Mouse (Mus musculus) neural tube, embryonic 13.5 days (tissue): ENCODE results near the gene Ing2. TPM values are rescaled to one million over a fixed set of nuclear protein-coding genes. Genes with fewer than 3 reads are reported as not detected.

Source experiments
- ATAC-seq: fragments of 200-750 bp; cut with Nextera tagmentation; 2 replicates; pipeline ENCODE4 v1.8.0; 2017; ENCODE audit warnings: low read depth, mild to moderate bottlenecking, moderate TSS enrichment, moderate library complexity
- H3K27ac ChIP-seq: fragments of 300-500 bp; sonication (generic); replicated peaks from 2 replicates; pipeline ENCODE4 v1.5.1; 2015; ENCODE audit warnings: moderate library complexity, mild to moderate bottlenecking, inconsistent platforms
- H3K27me3 ChIP-seq: fragments of 300-500 bp; sonication (generic); 2 replicates; pipeline ENCODE4 v1.6.1; 2015; ENCODE audit warnings: mild to moderate bottlenecking, inconsistent platforms
- H3K36me3 ChIP-seq: fragments of 300-500 bp; sonication (generic); 2 replicates; pipeline ENCODE4 v1.6.1; 2015; ENCODE audit warnings: mild to moderate bottlenecking, inconsistent platforms
- H3K4me1 ChIP-seq: fragments of 300-500 bp; sonication (generic); replicated peaks from 2 replicates; pipeline ENCODE4 v1.6.1; 2015; ENCODE audit warnings: inconsistent platforms
- H3K4me2 ChIP-seq: fragments of 300-500 bp; sonication (generic); 2 replicates; pipeline ENCODE4 v1.6.1; 2015; ENCODE audit warnings: inconsistent platforms, mild to moderate bottlenecking, moderate library complexity
- H3K4me3 ChIP-seq: fragments of 300-500 bp; sonication (generic); 2 replicates; pipeline ENCODE4 v1.5.1; 2015; ENCODE audit warnings: mild to moderate bottlenecking, inconsistent platforms
- H3K9ac ChIP-seq: fragments of 300-500 bp; sonication (generic); 2 replicates; pipeline ENCODE4 v1.6.1; 2015; ENCODE audit warnings: moderate library complexity, mild to moderate bottlenecking, inconsistent platforms
- H3K9me3 ChIP-seq: fragments of 300-500 bp; sonication (generic); 2 replicates; pipeline ENCODE4 v1.6.1; 2016; ENCODE audit warnings: inconsistent platforms
- WGBS: fragments of 180-500 bp; shearing (Covaris S2); methylation state at CpG from one replicate; pipeline ENCODE4 v1.1.7; 2015; 5-methylcytosine and 5-hydroxymethylcytosine counted together
- polyA plus RNA-seq: library from polyadenylated mRNA; unstranded; fragments of >200 nt; fragmentation: Nextera tagmentation; extraction: Ambion mirVana; gene quantifications from 2 replicates; pipeline ENCODE4 v1.2.1, GENCODE M21; 2015

Ing2 gene
- 7.9 and 8.5 TPM in 2 replicates for polyA plus RNA-seq

- no peaks in the 10 kb centered on the region for H3K36me3 ChIP-seq
- no peaks in the 10 kb centered on the region for H3K27me3 ChIP-seq
- WGBS, result under 1% methylated on average over 91 of the region's 106 CpGs
- H3K4me2 ChIP-seq, result peak within 1 kb of the TSS; percentile 75
- no peaks in the 10 kb centered on the region for H3K9me3 ChIP-seq
- H3K27ac ChIP-seq, result peak within 1 kb of the TSS; percentile 95
- H3K4me3 ChIP-seq, result peak within 1 kb of the TSS; percentile 84
- peak within 1 kb of the TSS; percentile 89 for H3K9ac ChIP-seq
- ATAC-seq, result peak; percentile 91
- peaks cover 12% of the 10 kb centered on the region for H3K4me1 ChIP-seq
Observed at GRCm38 (mm10) chr8:47674777-47675710, at the start of gene Ing2. Ing2 (minus strand) TSS chr8:47675556.

- Histone ChIP-seq H3K4me3 (no peak overlapping the region), H3K9me3 (no peaks in the 10 kb centered on the region), H3K27me3 (0 out of 2 replicates have a peak, but pooled peaks cover 3% of the 10 kb centered on the region), H3K27ac (no peak overlapping the region), H3K9ac (no peak overlapping the region), H3K4me2 (no peak overlapping the region), H3K36me3 (no peaks in the 10 kb centered on the region), H3K4me1 (no peaks in the 10 kb centered on the region)
- WGBS, result 73% methylated on average over 4 of the region's 4 CpGs
- ATAC-seq, result no peak
Observed at GRCm38 (mm10) chr8:47721609-47722008, 46.3 kb upstream of the Ing2 start.

GRCm38 (mm10) chr8:47718641-47719040, 43.3 kb upstream of the Ing2 start:
- H3K9me3 ChIP-seq, result no peaks in the 10 kb centered on the region
- H3K4me3 ChIP-seq, result no peak overlapping the region
- H3K4me1 ChIP-seq, result peaks cover 7% of the 10 kb centered on the region
- ATAC-seq, result no peak
- H3K27me3 ChIP-seq, result 0 out of 2 replicates have a peak, but pooled peaks cover 3% of the 10 kb centered on the region
- H3K9ac ChIP-seq, result no peak overlapping the region
- no peaks in the 10 kb centered on the region for H3K36me3 ChIP-seq
- whole genome bisulfite sequencing, result 23% methylated on average over 11 of the region's 11 CpGs
- no peak overlapping the region for H3K27ac ChIP-seq
- no peak overlapping the region for H3K4me2 ChIP-seq

- H3K4me3 ChIP-seq, result peak within 1 kb of the TSS; percentile 100
- H3K9me3 ChIP-seq, result no peaks in the 10 kb centered on the region
- peak; percentile 94 for ATAC-seq
- peak within 1 kb of the TSS; percentile 91 for H3K9ac ChIP-seq
- H3K27me3 ChIP-seq, result 0 out of 2 replicates have a peak, but pooled peaks cover 2% of the 10 kb centered on the region
- WGBS, result under 1% methylated on average over 88 of the region's 114 CpGs
- H3K27ac ChIP-seq, result peak within 1 kb of the TSS; percentile 97
- H3K4me2 ChIP-seq, result peak within 1 kb of the TSS; percentile 84
- peaks cover 30% of the 10 kb centered on the region for H3K4me1 ChIP-seq
- H3K36me3 ChIP-seq, result peaks cover 16% of the 10 kb centered on the region
Observed at GRCm38 (mm10) chr8:47713761-47714745, 38.7 kb upstream of the Ing2 start, which contains the start of gene Cdkn2aip. Cdkn2aip (minus strand) TSS chr8:47713932.

GRCm38 (mm10) chr8:47713171-47713663, 37.9 kb upstream of the Ing2 start:
- Histone ChIP-seq H3K4me1 (peaks cover 35% of the 10 kb centered on the region), H3K9me3 (no peaks in the 10 kb centered on the region), H3K4me3 (peak overlapping the region; percentile 100), H3K27ac (peak overlapping the region; percentile 97), H3K27me3 (no peaks in the 10 kb centered on the region), H3K4me2 (peak overlapping the region; percentile 84), H3K36me3 (peaks cover 24% of the 10 kb centered on the region), H3K9ac (peak overlapping the region; percentile 91)
- WGBS, result under 1% methylated on average over 44 of the region's 44 CpGs
- peak; percentile 57 for ATAC-seq

- Histone ChIP-seq H3K9me3 (no peaks in the 10 kb centered on the region), H3K4me2 (no peak overlapping the region), H3K36me3 (peaks cover 49% of the 10 kb centered on the region), H3K27ac (no peak overlapping the region), H3K27me3 (no peaks in the 10 kb centered on the region), H3K9ac (no peak overlapping the region), H3K4me1 (peaks cover 29% of the 10 kb centered on the region), H3K4me3 (no peak overlapping the region)
- WGBS, result 81% methylated on average over 5 of the region's 5 CpGs
- no peak for ATAC-seq
Observed at GRCm38 (mm10) chr8:47708106-47708505, 32.8 kb upstream of the Ing2 start.

GRCm38 (mm10) chr8:47706746-47707145, 31.4 kb upstream of the Ing2 start:
- Histone ChIP-seq H3K4me1 (peaks cover 17% of the 10 kb centered on the region), H3K4me2 (no peak overlapping the region), H3K27ac (no peak overlapping the region), H3K27me3 (no peaks in the 10 kb centered on the region), H3K9me3 (no peaks in the 10 kb centered on the region), H3K9ac (no peak overlapping the region), H3K4me3 (no peak overlapping the region), H3K36me3 (peaks cover 45% of the 10 kb centered on the region)
- no peak for ATAC-seq
- WGBS, result 93% methylated on average over 8 of the region's 8 CpGs

GRCm38 (mm10) chr8:47702333-47702732, 27.0 kb upstream of the Ing2 start:
- WGBS, result 65% methylated on average over 1 of the region's 1 CpGs
- H3K4me3 ChIP-seq, result no peak overlapping the region
- no peak overlapping the region for H3K9ac ChIP-seq
- no peaks in the 10 kb centered on the region for H3K4me1 ChIP-seq
- H3K27ac ChIP-seq, result no peak overlapping the region
- H3K4me2 ChIP-seq, result no peak overlapping the region
- H3K36me3 ChIP-seq, result peaks cover 18% of the 10 kb centered on the region
- ATAC-seq, result no peak
- no peaks in the 10 kb centered on the region for H3K9me3 ChIP-seq
- no peaks in the 10 kb centered on the region for H3K27me3 ChIP-seq

- Histone ChIP-seq H3K27me3 (no peaks in the 10 kb centered on the region), H3K4me2 (no peak overlapping the region), H3K9me3 (no peaks in the 10 kb centered on the region), H3K4me1 (no peaks in the 10 kb centered on the region), H3K9ac (no peak overlapping the region), H3K27ac (no peak overlapping the region), H3K4me3 (no peak overlapping the region), H3K36me3 (no peaks in the 10 kb centered on the region)
- WGBS, result 73% methylated on average over 1 of the region's 1 CpGs
- ATAC-seq, result no peak
Observed at GRCm38 (mm10) chr8:47697696-47698095, 22.3 kb upstream of the Ing2 start.

GRCm38 (mm10) chr8:47695431-47696105, 20.2 kb upstream of the Ing2 start:
- no peak overlapping the region for H3K4me2 ChIP-seq
- no peak overlapping the region for H3K9ac ChIP-seq
- no peak overlapping the region for H3K27ac ChIP-seq
- 90% methylated on average over 5 of the region's 5 CpGs for WGBS
- ATAC-seq, result no peak
- no peak overlapping the region for H3K4me3 ChIP-seq
- H3K36me3 ChIP-seq, result no peaks in the 10 kb centered on the region
- peaks cover 8% of the 10 kb centered on the region for H3K4me1 ChIP-seq
- H3K9me3 ChIP-seq, result no peaks in the 10 kb centered on the region
- peaks cover 8% of the 10 kb centered on the region; the same call in 1 of the 2 replicates for H3K27me3 ChIP-seq

GRCm38 (mm10) chr8:47693119-47693518, 17.8 kb upstream of the Ing2 start:
- 8% methylated on average over 2 of the region's 2 CpGs for WGBS
- no peak overlapping the region for H3K4me3 ChIP-seq

More at GRCm38 (mm10) chr8:47693119-47693518, 17.8 kb upstream of the Ing2 start:
- no peak overlapping the region for H3K4me2 ChIP-seq
- H3K9me3 ChIP-seq, result no peaks in the 10 kb centered on the region
- H3K27ac ChIP-seq, result no peak overlapping the region
- H3K36me3 ChIP-seq, result no peaks in the 10 kb centered on the region
- ATAC-seq, result no peak
- no peak overlapping the region for H3K9ac ChIP-seq
- H3K4me1 ChIP-seq, result peaks cover 9% of the 10 kb centered on the region
- peaks cover 8% of the 10 kb centered on the region; the same call in 1 of the 2 replicates for H3K27me3 ChIP-seq
